Mouse (Mus musculus): ENCODE results near the gene Clmn.

GRCm38 (mm10) chr12:104817172-104817866, 47.6 kb downstream of the Clmn start:
- no peak for TF ChIP-seq CTCF (conservative IDR thresholded peaks at IDR 0.05; ENCODE audit: low read length)
- no peak for TF ChIP-seq POU5F1 (IDR thresholded peaks at IDR 0.05; ENCODE audit: borderline replicate concordance, low read length)

Measured in E14TG2a.4 (cell line).